Mouse (Mus musculus): ENCODE results near the gene Tjp3.

The Tjp3 gene

GRCm38 (mm10) chr10:81319741-81320549 is 28.6 kb upstream of the Tjp3 start:
- in situ Hi-C loops (cut with MboI, MseI): loop anchor here (5.0 kb wide), 1 partner anchor 33 kb away; no protein-coding TSS in a partner anchor

GRCm38 (mm10) chr10:81319330-81319699 is 27.9 kb upstream of the Tjp3 start:
- in situ Hi-C loops (cut with MboI, MseI): no loop called here

- in situ Hi-C loops (cut with MboI, MseI): no loop called here
These were observed 27.4 kb upstream of the Tjp3 start for GRCm38 (mm10) chr10:81318589-81319329.

GRCm38 (mm10) chr10:81317273-81317672 is 25.9 kb upstream of the Tjp3 start:
- in situ Hi-C loops (cut with MboI, MseI): no loop called here

GRCm38 (mm10) chr10:81316338-81317060 is 25.1 kb upstream of the Tjp3 start:
- in situ Hi-C loops (cut with MboI, MseI): no loop called here

GRCm38 (mm10) chr10:81315587-81315986 is 24.2 kb upstream of the Tjp3 start:
- in situ Hi-C loops (cut with MboI, MseI): no loop called here

GRCm38 (mm10) chr10:81314201-81314600 is 22.8 kb upstream of the Tjp3 start:
- in situ Hi-C loops (cut with MboI, MseI): no loop called here

- in situ Hi-C loops (cut with MboI, MseI): no loop called here
These were observed 22.2 kb upstream of the Tjp3 start for GRCm38 (mm10) chr10:81313581-81313980.

- in situ Hi-C loops (cut with MboI, MseI): no loop called here
These were observed 18.2 kb upstream of the Tjp3 start for GRCm38 (mm10) chr10:81309571-81309970.

GRCm38 (mm10) chr10:81306837-81307682 is 15.7 kb upstream of the Tjp3 start:
- in situ Hi-C loops (cut with MboI, MseI): no loop called here

- in situ Hi-C loops (cut with MboI, MseI): no loop called here
These were observed 14.8 kb upstream of the Tjp3 start for GRCm38 (mm10) chr10:81306173-81306668.

GRCm38 (mm10) chr10:81305663-81306062 is 14.3 kb upstream of the Tjp3 start:
- in situ Hi-C loops (cut with MboI, MseI): no loop called here

GRCm38 (mm10) chr10:81304597-81305238 is 13.3 kb upstream of the Tjp3 start:
- in situ Hi-C loops (cut with MboI, MseI): no loop called here

- in situ Hi-C loops (cut with MboI, MseI): no loop called here
These were observed 12.4 kb upstream of the Tjp3 start for GRCm38 (mm10) chr10:81303761-81304160.

GRCm38 (mm10) chr10:81303258-81303657 is 11.9 kb upstream of the Tjp3 start:
- in situ Hi-C loops (cut with MboI, MseI): no loop called here

- in situ Hi-C loops (cut with MboI, MseI): no loop called here
These were observed 11.4 kb upstream of the Tjp3 start for GRCm38 (mm10) chr10:81302781-81303218.

GRCm38 (mm10) chr10:81302288-81302687 is 10.9 kb upstream of the Tjp3 start:
- in situ Hi-C loops (cut with MboI, MseI): no loop called here

- in situ Hi-C loops (cut with MboI, MseI): no loop called here
These were observed 9.9 kb upstream of the Tjp3 start for GRCm38 (mm10) chr10:81301321-81301720.

- in situ Hi-C loops (cut with MboI, MseI): no loop called here
These were observed 9.0 kb upstream of the Tjp3 start for GRCm38 (mm10) chr10:81300352-81300907.

All from T-helper 2 cell (primary cell).